Mouse (Mus musculus) heart, embryonic 16.5 days (tissue): ENCODE measurements around the gene Ryr3. TPM values are rescaled to one million over a fixed set of nuclear protein-coding genes. Genes with fewer than 3 reads are reported as not detected.

Experiments used
- ATAC-seq: fragments of 200-750 bp; cut with Nextera tagmentation; replicated peaks from 2 replicates; pipeline ENCODE4 v1.8.0; 2017; ENCODE audit warnings: moderate number of reproducible peaks; ENCODE audit not compliant: insufficient read depth, low FRiP score; ENCODE audit errors: extremely low read depth
- H3K27ac ChIP-seq: fragments of 300-500 bp; sonication (generic); 2 replicates; pipeline ENCODE4 v1.5.1; 2014; ENCODE audit warnings: mild to moderate bottlenecking, low read length, control low read depth, moderate library complexity
- H3K27me3 ChIP-seq: fragments of 300-500 bp; sonication (generic); 2 replicates; pipeline ENCODE4 v1.6.1; 2014; ENCODE audit warnings: low read length, mixed read lengths; ENCODE audit not compliant: control insufficient read depth, insufficient read depth
- H3K36me3 ChIP-seq: fragments of 300-500 bp; sonication (generic); 2 replicates; pipeline ENCODE4 v1.6.1; 2014; ENCODE audit not compliant: control insufficient read depth, insufficient read depth
- H3K4me1 ChIP-seq: fragments of 300-500 bp; sonication (generic); 2 replicates; pipeline ENCODE4 v1.6.1; 2014; ENCODE audit warnings: low read length, mixed read lengths; ENCODE audit not compliant: control insufficient read depth, insufficient read depth
- H3K4me2 ChIP-seq: fragments of 300-500 bp; sonication (generic); 2 replicates; pipeline ENCODE4 v1.6.1; 2014; ENCODE audit warnings: low read depth, mild to moderate bottlenecking, control low read depth, low read length
- H3K4me3 ChIP-seq: fragments of 300-500 bp; sonication (generic); 2 replicates; pipeline ENCODE4 v1.5.1; 2014; ENCODE audit warnings: mild to moderate bottlenecking, control low read depth, low read length
- H3K9ac ChIP-seq: fragments of 300-500 bp; sonication (generic); 2 replicates; pipeline ENCODE4 v1.6.1; 2014; ENCODE audit warnings: low read length, control low read depth
- H3K9me3 ChIP-seq: fragments of 300-500 bp; sonication (generic); replicated peaks from 2 replicates; pipeline ENCODE4 v1.6.1; 2016; ENCODE audit warnings: low read length; ENCODE audit not compliant: control insufficient read depth
- WGBS: fragments of 180-500 bp; shearing (Covaris S2); extraction: QIAGEN DNeasy Blood & Tissue Kit; methylation state at CpG from one replicate; pipeline ENCODE4 v1.1.7; 2014; 5-methylcytosine and 5-hydroxymethylcytosine counted together
- polyA plus RNA-seq: library from polyadenylated mRNA; unstranded; fragments of >200 nt; fragmentation: Nextera tagmentation; extraction: Ambion mirVana; gene quantifications from 2 replicates; pipeline ENCODE4 v1.2.1, GENCODE M21; 2015

Gene Ryr3
- polyA plus RNA-seq, 1 experiment from 2014 or later, result 2.7 TPM

DNA sequence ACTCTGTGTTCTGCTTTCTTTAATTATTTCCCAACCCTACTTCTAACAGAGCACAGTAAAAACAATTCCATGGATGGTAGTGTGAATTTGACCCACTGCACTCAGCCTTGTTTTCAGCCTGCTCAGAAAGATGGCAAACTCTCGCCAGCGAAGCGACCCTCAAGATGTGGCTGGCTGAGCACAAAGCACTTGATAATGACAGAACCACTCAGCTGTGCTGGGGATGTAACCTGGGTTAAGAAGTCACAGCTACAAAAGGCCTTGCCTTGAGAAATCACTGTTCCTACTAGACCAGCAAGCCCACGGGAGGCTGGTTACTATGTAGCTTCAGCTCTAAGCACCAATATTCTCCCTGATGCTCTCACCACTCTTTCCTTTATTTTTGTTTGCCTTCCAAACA, 140.5 kb downstream of the Ryr3 start:
- Histone ChIP-seq H3K4me2 (no peak overlapping the region), H3K4me1 (no peaks in the 10 kb centered on the region), H3K9ac (no peak overlapping the region), H3K4me3 (no peak overlapping the region), H3K27ac (no peak overlapping the region), H3K36me3 (no peaks in the 10 kb centered on the region), H3K9me3 (no peaks in the 10 kb centered on the region), H3K27me3 (no peaks in the 10 kb centered on the region)
- 79% methylated on average over 4 of the region's 4 CpGs for WGBS
- ATAC-seq, result no peak

DNA sequence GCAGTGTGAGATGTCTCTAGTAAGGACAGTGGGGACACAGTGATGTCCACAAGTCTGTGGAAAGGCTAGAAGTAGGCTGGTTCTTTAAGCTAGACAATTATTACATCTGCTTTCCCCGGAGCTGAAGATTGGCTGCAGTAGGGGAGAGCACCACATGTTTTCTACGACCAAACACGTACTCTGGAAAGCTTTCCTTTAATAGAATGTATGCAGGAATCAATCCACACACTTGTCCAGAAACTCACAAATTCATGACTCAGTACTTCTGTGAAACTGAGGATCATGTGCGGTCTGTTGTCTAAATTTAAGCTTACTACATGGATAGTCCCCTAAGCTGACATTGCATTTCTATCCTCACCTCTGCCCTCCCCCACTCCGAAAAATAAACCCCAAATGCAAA, 157.5 kb downstream of the Ryr3 start:
- ATAC-seq, result no peak
- Histone ChIP-seq H3K4me1 (no peaks in the 10 kb centered on the region), H3K27ac (no peak overlapping the region), H3K27me3 (no peaks in the 10 kb centered on the region), H3K9me3 (no peaks in the 10 kb centered on the region), H3K36me3 (no peaks in the 10 kb centered on the region), H3K9ac (no peak overlapping the region), H3K4me3 (no peak overlapping the region), H3K4me2 (no peak overlapping the region)
- WGBS, result 72% methylated on average over 5 of the region's 5 CpGs

DNA sequence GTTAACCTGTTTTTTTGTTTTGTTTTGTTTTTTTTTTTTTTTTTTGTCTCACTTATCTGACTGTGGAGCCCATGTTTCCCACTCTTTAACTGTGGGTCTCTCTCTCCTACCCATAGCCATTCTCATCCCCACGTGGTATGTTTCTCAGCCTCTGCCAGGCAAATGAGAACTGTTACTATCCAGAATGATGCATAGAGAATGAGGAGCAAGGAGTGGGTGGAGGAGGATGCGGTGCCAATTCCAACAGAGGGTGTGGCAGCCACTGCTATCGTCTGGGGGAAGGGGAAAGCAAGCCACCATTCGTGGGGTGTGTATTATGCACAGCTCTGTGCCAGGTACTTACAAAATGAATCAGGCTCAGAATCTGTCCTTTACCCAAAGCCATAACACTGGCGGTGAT, 158.0 kb downstream of the Ryr3 start:
- no peaks in the 10 kb centered on the region for H3K4me1 ChIP-seq
- no peak overlapping the region for H3K9ac ChIP-seq
- H3K27me3 ChIP-seq, result no peaks in the 10 kb centered on the region
- no peak overlapping the region for H3K4me2 ChIP-seq
- no peak for ATAC-seq
- H3K9me3 ChIP-seq, result no peaks in the 10 kb centered on the region
- no peak overlapping the region for H3K27ac ChIP-seq
- H3K36me3 ChIP-seq, result no peaks in the 10 kb centered on the region
- H3K4me3 ChIP-seq, result no peak overlapping the region
- 63% methylated on average over 5 of the region's 5 CpGs for WGBS

DNA sequence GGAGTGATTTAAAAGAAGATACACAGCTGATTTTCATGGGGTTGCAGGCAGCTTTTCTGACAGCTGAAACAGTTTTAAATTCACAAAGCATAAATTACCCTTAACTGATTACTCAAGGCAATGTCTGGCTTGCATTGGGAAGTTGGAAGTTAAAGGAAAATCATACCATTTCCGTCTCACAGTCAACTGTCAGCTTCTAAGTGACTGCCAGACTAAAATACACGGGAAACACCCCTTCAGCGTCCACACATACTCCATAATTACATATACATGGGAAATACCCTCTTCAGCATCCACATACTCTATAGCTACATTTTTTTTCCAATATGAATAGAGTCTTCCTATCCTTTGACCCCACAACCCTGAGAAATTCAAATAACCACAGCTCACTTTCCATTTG, 158.8 kb downstream of the Ryr3 start:
- no peak overlapping the region for H3K4me3 ChIP-seq
- no peaks in the 10 kb centered on the region for H3K36me3 ChIP-seq
- H3K4me1 ChIP-seq, result no peaks in the 10 kb centered on the region
- H3K4me2 ChIP-seq, result no peak overlapping the region
- no peaks in the 10 kb centered on the region for H3K9me3 ChIP-seq
- no peak overlapping the region for H3K9ac ChIP-seq
- H3K27ac ChIP-seq, result no peak overlapping the region
- no peaks in the 10 kb centered on the region for H3K27me3 ChIP-seq
- no peak for ATAC-seq
- 65% methylated on average over 3 of the region's 3 CpGs for WGBS

DNA sequence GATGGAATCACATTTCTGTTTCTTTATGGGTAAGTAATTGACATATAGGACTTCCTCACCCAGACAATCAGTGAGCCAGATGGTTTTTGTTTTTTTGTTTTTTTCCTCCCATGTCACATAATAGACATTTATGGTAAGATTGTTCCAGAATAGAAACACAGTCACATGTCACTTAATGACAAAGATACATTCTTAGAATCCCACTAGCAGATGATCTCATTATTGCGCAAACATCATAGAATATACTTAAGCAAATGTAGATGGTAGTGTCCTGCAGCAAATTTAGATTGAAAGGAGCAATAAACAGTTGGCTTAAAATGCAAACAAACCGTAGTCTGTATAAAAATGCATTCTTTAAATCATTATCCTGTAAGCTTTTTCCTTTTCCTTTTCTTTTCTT, 161.3 kb downstream of the Ryr3 start:
- Histone ChIP-seq H3K4me1 (no peaks in the 10 kb centered on the region), H3K36me3 (no peaks in the 10 kb centered on the region), H3K4me2 (no peak overlapping the region), H3K27me3 (no peaks in the 10 kb centered on the region), H3K9ac (no peak overlapping the region), H3K9me3 (no peaks in the 10 kb centered on the region), H3K27ac (no peak overlapping the region), H3K4me3 (no peak overlapping the region)
- no peak for ATAC-seq
- WGBS, result 88% methylated on average over 2 of the region's 2 CpGs

DNA sequence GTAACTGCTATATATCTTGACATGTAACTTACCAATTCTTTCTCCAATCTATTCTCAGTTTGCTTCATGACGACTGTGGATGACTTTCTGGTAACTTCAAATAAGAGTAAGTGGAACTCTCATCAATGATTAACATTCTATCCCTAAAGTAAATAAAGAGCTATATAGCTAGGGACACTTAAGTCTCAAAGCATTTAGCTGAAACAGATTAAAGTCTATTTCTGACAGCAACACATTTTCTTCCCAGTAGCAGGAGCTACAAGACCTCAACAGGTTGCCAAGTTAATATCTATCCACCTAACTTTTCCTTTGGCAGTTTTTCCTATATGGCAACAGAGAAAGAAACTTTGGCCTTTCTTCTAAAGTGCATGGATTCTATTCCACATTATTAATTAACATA, 167.1 kb downstream of the Ryr3 start:
- 70% methylated on average over 1 of the region's 1 CpGs for WGBS
- ATAC-seq, result no peak
- no peaks in the 10 kb centered on the region for H3K4me1 ChIP-seq
- no peak overlapping the region for H3K27ac ChIP-seq
- no peaks in the 10 kb centered on the region for H3K9me3 ChIP-seq
- no peaks in the 10 kb centered on the region for H3K36me3 ChIP-seq
- no peak overlapping the region for H3K4me3 ChIP-seq
- no peak overlapping the region for H3K9ac ChIP-seq
- H3K4me2 ChIP-seq, result no peak overlapping the region
- no peaks in the 10 kb centered on the region for H3K27me3 ChIP-seq

DNA sequence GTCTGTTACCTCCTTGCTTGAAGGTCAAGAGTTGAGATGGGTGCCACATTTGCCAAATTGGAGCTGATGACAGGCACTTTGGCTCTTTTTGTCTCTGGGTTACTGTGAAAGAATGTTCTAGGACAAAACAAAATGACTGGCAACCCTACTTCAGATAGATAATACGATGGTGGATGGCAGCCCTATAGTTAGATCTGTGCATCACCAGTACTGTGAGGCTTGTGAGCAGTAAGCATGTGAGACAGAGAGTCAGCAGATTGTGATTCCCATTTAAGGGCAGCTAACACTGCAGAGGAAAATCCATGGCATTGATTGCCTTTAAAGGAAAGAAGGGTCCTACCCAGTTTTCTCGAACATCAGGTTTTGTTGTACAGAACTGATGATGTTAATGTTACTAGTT, 180.3 kb downstream of the Ryr3 start:
- Histone ChIP-seq H3K27ac (no peak overlapping the region), H3K4me1 (no peaks in the 10 kb centered on the region), H3K27me3 (no peaks in the 10 kb centered on the region), H3K4me3 (no peak overlapping the region), H3K4me2 (no peak overlapping the region), H3K9me3 (no peaks in the 10 kb centered on the region), H3K36me3 (no peaks in the 10 kb centered on the region), H3K9ac (no peak overlapping the region)
- peak; percentile 70 for ATAC-seq
- WGBS, result 51% methylated on average over 2 of the region's 2 CpGs

DNA sequence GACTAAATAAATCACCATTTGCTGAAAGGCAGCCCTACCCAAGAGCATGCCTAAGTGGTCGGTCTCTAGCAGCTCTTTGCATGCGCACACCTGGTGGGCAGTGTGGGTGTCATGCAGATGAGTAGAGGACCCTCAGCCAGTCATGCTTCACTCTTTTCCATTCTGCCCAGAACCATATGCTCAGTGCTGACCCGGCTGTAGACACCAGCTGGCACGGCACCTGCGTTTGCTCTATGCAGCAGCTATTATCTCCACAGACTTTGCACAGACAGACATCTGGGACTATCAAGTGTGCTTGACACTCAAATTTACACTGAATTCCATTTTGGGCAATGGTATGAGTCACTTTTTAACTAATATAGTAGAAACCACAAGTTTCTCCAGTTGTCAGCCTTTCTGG, 186.2 kb downstream of the Ryr3 start:
- no peak overlapping the region for H3K27ac ChIP-seq
- WGBS, result 79% methylated on average over 5 of the region's 5 CpGs
- H3K4me1 ChIP-seq, result no peaks in the 10 kb centered on the region
- H3K9me3 ChIP-seq, result no peaks in the 10 kb centered on the region
- H3K27me3 ChIP-seq, result no peaks in the 10 kb centered on the region
- no peaks in the 10 kb centered on the region for H3K36me3 ChIP-seq
- no peak for ATAC-seq
- H3K4me2 ChIP-seq, result no peak overlapping the region
- no peak overlapping the region for H3K4me3 ChIP-seq
- no peak overlapping the region for H3K9ac ChIP-seq

DNA sequence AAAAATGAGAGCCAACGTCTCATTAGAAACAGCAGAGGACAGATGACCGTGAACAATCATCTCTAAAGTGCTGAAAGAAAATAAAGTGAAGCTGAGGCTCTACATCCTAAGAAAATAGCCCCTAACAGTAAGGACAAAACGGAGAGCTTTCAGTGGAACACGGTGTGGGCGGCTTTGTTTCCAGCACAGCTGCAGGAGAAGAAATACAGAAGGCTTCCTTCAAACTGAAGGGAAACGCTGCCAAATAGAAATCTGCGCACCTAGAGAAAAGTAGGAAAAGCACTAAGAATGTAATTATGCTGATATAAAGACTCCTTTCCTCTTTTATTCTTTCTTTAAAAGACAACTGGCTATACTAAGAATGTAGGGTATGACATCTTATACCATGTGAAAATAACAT, 197.0 kb downstream of the Ryr3 start:
- ATAC-seq, result no peak
- no peak overlapping the region for H3K27ac ChIP-seq
- H3K9me3 ChIP-seq, result no peaks in the 10 kb centered on the region
- H3K4me2 ChIP-seq, result no peak overlapping the region
- no peak overlapping the region for H3K4me3 ChIP-seq
- 62% methylated on average over 7 of the region's 7 CpGs for WGBS
- no peak overlapping the region for H3K9ac ChIP-seq
- no peaks in the 10 kb centered on the region for H3K4me1 ChIP-seq
- H3K36me3 ChIP-seq, result no peaks in the 10 kb centered on the region
- no peaks in the 10 kb centered on the region for H3K27me3 ChIP-seq

DNA sequence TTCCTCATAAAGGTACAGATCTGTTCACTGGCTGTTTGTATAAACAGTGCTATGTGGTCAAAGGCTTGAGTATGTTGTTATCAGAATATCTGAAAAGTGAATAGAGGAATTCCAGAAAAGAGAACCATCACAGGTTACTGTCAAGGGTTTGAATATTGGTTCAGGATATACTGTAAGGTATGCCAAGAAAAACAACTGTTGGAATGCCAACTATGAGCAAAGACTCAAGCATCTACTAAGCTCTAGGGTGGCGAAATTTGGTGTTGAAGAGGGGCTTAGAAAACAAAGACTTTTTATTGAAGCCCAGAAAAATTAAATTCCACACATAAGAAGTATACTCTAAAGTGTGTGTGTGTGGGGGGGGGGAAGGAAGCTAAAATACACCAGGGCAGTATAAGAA, 198.6 kb downstream of the Ryr3 start:
- Histone ChIP-seq H3K4me3 (no peak overlapping the region), H3K9ac (no peak overlapping the region), H3K4me2 (no peak overlapping the region), H3K27me3 (no peaks in the 10 kb centered on the region), H3K36me3 (no peaks in the 10 kb centered on the region), H3K9me3 (no peaks in the 10 kb centered on the region), H3K27ac (no peak overlapping the region), H3K4me1 (no peaks in the 10 kb centered on the region)
- WGBS, result 62% methylated on average over 1 of the region's 1 CpGs
- ATAC-seq, result no peak
